Mouse (Mus musculus) neural tube, embryonic 14.5 days (tissue): ENCODE data around the gene Ppm1h. TPM values are rescaled to one million over a fixed set of nuclear protein-coding genes. Genes with fewer than 3 reads are reported as not detected.
A peak's percentile ranks its signal among the peaks of the same experiment; 100 is the strongest.

Experiments
- ATAC-seq: fragments of 200-750 bp; cut with Nextera tagmentation; 2 replicates; pipeline ENCODE4 v1.8.0; 2017; ENCODE audit warnings: low read depth, mild to moderate bottlenecking, moderate TSS enrichment, moderate library complexity
- H3K27ac ChIP-seq: fragments of 300-500 bp; sonication (generic); 2 replicates; pipeline ENCODE4 v1.5.1; 2014; ENCODE audit warnings: low read depth, mild to moderate bottlenecking, control low read depth, low read length, moderate library complexity, mixed read lengths
- H3K27me3 ChIP-seq: fragments of 300-500 bp; sonication (generic); 2 replicates; pipeline ENCODE4 v1.6.1; 2014; ENCODE audit warnings: low read length; ENCODE audit not compliant: control insufficient read depth, insufficient read depth
- H3K36me3 ChIP-seq: fragments of 300-500 bp; sonication (generic); 2 replicates; pipeline ENCODE4 v1.6.1; 2014; ENCODE audit warnings: low read length, mixed read lengths; ENCODE audit not compliant: control insufficient read depth, insufficient read depth
- H3K4me1 ChIP-seq: fragments of 300-500 bp; sonication (generic); 2 replicates; pipeline ENCODE4 v1.6.1; 2014; ENCODE audit warnings: low read length; ENCODE audit not compliant: control insufficient read depth, insufficient read depth
- H3K4me2 ChIP-seq: fragments of 300-500 bp; sonication (generic); 2 replicates; pipeline ENCODE4 v1.6.1; 2014; ENCODE audit warnings: mild to moderate bottlenecking, low read depth, low read length, control low read depth
- H3K4me3 ChIP-seq: fragments of 300-500 bp; sonication (generic); 2 replicates; pipeline ENCODE4 v1.5.1; 2014; ENCODE audit warnings: low read depth, low read length, control low read depth, mixed read lengths
- H3K9ac ChIP-seq: fragments of 300-500 bp; sonication (generic); replicated peaks from 2 replicates; pipeline ENCODE4 v1.6.1; 2014; ENCODE audit warnings: low read depth, mild to moderate bottlenecking, control low read depth, low read length, mixed read lengths
- H3K9me3 ChIP-seq: fragments of 300-500 bp; sonication (generic); 2 replicates; pipeline ENCODE4 v1.6.1; 2016; ENCODE audit warnings: low read length; ENCODE audit not compliant: control insufficient read depth
- WGBS: fragments of 180-500 bp; shearing (Covaris S2); extraction: QIAGEN DNeasy Blood & Tissue Kit; methylation state at CpG from one replicate; pipeline ENCODE4 v1.1.7; 2014; 5-methylcytosine and 5-hydroxymethylcytosine counted together
- polyA plus RNA-seq: library from polyadenylated mRNA; unstranded; fragments of >200 nt; fragmentation: Nextera tagmentation; extraction: Ambion mirVana; gene quantifications from 2 replicates; pipeline ENCODE4 v1.2.1, GENCODE M21; 2014

The Ppm1h gene
- polyA plus RNA-seq, result 35.4 and 41.5 TPM in 2 replicates

DNA sequence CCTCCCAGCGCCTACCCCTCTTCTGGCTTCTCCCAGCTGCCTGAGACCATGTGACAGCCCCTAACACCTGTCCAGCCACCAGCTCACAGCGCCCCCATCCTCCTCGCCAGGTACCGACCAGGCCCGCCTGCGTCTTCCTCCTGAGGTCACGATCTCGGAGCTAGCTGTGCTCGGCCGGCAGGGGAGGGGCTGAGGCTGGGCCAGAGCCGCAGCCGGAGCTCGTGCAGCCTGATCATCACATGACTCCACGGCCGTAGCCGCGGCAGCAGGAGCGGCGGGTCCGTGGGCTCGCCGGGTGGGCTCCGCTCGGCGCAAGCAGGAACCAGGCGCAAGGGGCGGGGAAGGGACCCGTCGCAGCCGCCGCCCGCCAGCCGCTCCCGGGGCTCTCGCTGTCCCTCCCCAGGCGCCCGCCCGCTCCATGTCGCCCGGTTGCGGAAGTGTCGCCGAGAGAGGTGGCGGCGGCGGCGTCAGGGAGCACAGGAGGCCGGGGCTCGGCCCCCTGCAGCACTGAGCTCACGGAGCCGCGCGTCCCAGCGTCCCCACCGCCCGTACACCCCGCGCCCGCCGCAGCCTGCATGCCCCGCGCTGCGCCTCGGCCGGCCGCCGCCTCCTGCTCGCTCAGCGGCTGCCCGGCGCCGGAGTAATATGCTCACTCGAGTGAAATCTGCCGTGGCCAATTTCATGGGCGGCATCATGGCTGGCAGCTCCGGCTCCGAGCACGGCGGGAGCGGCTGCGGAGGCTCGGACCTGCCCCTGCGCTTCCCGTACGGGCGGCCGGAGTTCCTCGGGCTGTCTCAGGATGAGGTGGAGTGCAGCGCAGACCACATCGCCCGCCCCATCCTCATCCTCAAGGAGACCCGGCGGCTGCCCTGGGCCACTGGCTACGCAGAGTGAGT lies at the start of gene Ppm1h:
TSS of gene Ppm1h (plus strand) at position 222 of the 896 bp plus-strand sequence.
- no peaks in the 10 kb centered on the region for H3K36me3 ChIP-seq
- H3K4me1 ChIP-seq, result no peaks in the 10 kb centered on the region
- H3K4me3 ChIP-seq, result peak within 1 kb of the TSS; percentile 81
- peak; percentile 86 for ATAC-seq
- H3K27ac ChIP-seq, result peak within 1 kb of the TSS; percentile 90
- WGBS, result under 1% methylated on average over 79 of the region's 94 CpGs
- H3K27me3 ChIP-seq, result no peaks in the 10 kb centered on the region
- H3K9ac ChIP-seq, result peak within 1 kb of the TSS; percentile 91
- H3K4me2 ChIP-seq, result peak within 1 kb of the TSS; percentile 96
- no peaks in the 10 kb centered on the region for H3K9me3 ChIP-seq

DNA sequence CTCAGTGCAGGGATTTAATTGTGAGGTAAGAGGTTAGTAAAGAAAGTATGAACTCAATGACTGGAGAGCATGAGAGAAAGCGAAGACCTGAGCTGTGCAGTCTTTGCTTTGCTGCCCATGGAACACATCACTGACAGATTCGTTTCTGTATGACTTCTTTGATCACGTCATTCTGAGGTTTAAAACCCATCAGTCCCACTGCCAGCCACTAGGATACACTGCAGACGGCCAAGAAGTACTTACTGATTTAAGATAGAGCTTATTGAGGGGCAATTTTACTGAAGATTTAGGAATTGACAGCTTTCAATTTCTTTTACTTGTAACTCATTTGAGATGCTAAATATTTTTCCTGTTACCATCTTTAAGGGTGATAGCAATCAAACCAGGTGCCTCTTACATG lies 49.6 kb upstream of the Ppm1h start:
- H3K4me3 ChIP-seq, result no peak overlapping the region
- no peak overlapping the region for H3K9ac ChIP-seq
- H3K4me1 ChIP-seq, result no peaks in the 10 kb centered on the region
- H3K27ac ChIP-seq, result no peak overlapping the region
- H3K36me3 ChIP-seq, result no peaks in the 10 kb centered on the region
- H3K27me3 ChIP-seq, result no peaks in the 10 kb centered on the region
- H3K9me3 ChIP-seq, result no peaks in the 10 kb centered on the region
- ATAC-seq, result no peak
- no peak overlapping the region for H3K4me2 ChIP-seq
- WGBS, result 72% methylated on average over 4 of the region's 4 CpGs

DNA sequence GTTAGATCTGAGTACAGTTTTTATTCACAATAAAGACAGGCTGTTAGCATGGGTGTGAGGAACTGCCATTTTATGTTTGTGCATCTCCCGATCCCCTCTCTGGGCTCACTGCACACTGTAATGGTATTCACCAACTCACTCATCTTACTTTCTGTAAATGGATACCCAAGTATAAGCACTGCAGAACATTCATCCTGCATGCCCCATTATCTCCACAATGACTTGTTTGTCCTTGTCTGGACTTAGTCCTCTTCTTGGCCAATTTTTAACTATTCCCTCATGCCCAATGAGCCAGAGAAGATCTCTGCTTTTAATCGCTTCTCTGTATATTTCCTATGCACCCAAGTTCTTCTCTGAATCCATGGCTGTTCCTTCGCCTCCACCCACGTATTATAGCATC lies 38.7 kb upstream of the Ppm1h start:
- no peak for ATAC-seq
- no peaks in the 10 kb centered on the region for H3K4me1 ChIP-seq
- H3K27me3 ChIP-seq, result no peaks in the 10 kb centered on the region
- no peak overlapping the region for H3K27ac ChIP-seq
- H3K9ac ChIP-seq, result no peak overlapping the region
- H3K9me3 ChIP-seq, result no peaks in the 10 kb centered on the region
- H3K4me2 ChIP-seq, result no peak overlapping the region
- H3K4me3 ChIP-seq, result no peak overlapping the region
- no peaks in the 10 kb centered on the region for H3K36me3 ChIP-seq
- 86% methylated on average over 4 of the region's 4 CpGs for WGBS

- no peaks in the 10 kb centered on the region for H3K36me3 ChIP-seq
Observed at GRCm38 (mm10) chr10:122641263-122641795, 37.2 kb upstream of the Ppm1h start.

DNA sequence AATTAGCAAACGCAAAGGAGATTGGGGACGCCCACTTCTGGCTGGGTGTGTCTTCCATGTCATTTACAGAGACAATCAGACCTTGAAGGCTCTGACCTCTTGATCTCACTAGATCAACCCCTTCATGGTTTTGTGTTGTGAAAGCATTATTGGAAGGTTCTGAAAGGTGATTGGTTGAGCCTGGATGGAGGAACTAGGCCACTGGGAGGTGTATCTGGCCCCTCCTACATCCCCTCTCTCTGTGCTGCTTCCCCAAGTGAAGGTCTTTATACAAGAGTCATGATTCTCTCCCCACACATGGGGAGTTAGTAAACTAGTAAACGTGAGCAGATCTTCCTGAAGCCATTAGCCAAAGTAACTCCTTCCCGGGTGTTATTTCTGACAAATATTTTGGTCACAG lies 36.4 kb upstream of the Ppm1h start:
- no peaks in the 10 kb centered on the region for H3K36me3 ChIP-seq
- H3K9ac ChIP-seq, result no peak overlapping the region
- H3K4me3 ChIP-seq, result no peak overlapping the region
- WGBS, result 92% methylated on average over 4 of the region's 4 CpGs
- H3K4me2 ChIP-seq, result no peak overlapping the region
- no peaks in the 10 kb centered on the region for H3K9me3 ChIP-seq
- H3K27ac ChIP-seq, result no peak overlapping the region
- H3K27me3 ChIP-seq, result no peaks in the 10 kb centered on the region
- H3K4me1 ChIP-seq, result no peaks in the 10 kb centered on the region
- no peak for ATAC-seq

More at GRCm38 (mm10) chr10:122641263-122641795, 37.2 kb upstream of the Ppm1h start:
- Histone ChIP-seq H3K9me3 (no peaks in the 10 kb centered on the region), H3K9ac (no peak overlapping the region), H3K4me1 (no peaks in the 10 kb centered on the region), H3K27me3 (no peaks in the 10 kb centered on the region), H3K4me2 (no peak overlapping the region), H3K27ac (no peak overlapping the region), H3K4me3 (no peak overlapping the region)
- no peak for ATAC-seq
- WGBS, result 90% methylated on average over 8 of the region's 8 CpGs

DNA sequence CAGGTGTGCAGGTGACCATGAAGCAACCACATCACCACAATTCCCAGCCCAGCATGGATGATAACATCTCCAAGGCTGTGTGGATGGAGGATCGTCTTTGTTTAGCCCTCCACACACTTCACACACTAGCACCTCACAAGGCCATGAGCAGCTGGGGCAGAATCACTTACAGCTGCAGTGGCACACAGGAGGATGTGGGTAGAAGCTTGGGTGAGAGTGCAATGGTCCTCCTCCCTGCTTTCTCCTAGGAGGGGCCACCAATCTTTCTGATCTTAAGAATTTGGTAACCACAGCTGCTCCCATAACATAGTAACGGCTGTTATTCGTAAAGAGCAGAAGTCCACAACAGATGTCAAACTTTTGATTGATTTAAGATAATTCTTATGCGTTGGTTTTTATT lies 26.6 kb upstream of the Ppm1h start:
- Histone ChIP-seq H3K9me3 (no peaks in the 10 kb centered on the region), H3K27ac (no peak overlapping the region), H3K9ac (no peak overlapping the region), H3K27me3 (no peaks in the 10 kb centered on the region), H3K36me3 (no peaks in the 10 kb centered on the region), H3K4me2 (no peak overlapping the region), H3K4me3 (no peak overlapping the region), H3K4me1 (no peaks in the 10 kb centered on the region)
- 92% methylated on average over 4 of the region's 4 CpGs for WGBS
- ATAC-seq, result no peak

GRCm38 (mm10) chr10:122652578-122652977 lies 26.0 kb upstream of the Ppm1h start:
- Histone ChIP-seq H3K4me2 (no peak overlapping the region), H3K9me3 (no peaks in the 10 kb centered on the region), H3K4me3 (no peak overlapping the region), H3K4me1 (no peaks in the 10 kb centered on the region), H3K27me3 (no peaks in the 10 kb centered on the region), H3K36me3 (no peaks in the 10 kb centered on the region), H3K27ac (no peak overlapping the region), H3K9ac (no peak overlapping the region)
- WGBS, result 90% methylated on average over 1 of the region's 1 CpGs
- no peak for ATAC-seq

- H3K36me3 ChIP-seq, result no peaks in the 10 kb centered on the region
- no peaks in the 10 kb centered on the region for H3K27me3 ChIP-seq
- no peak overlapping the region for H3K9ac ChIP-seq
- H3K27ac ChIP-seq, result no peak overlapping the region
- H3K4me3 ChIP-seq, result no peak overlapping the region
- WGBS, result 100% methylated on average over 1 of the region's 1 CpGs
- H3K9me3 ChIP-seq, result no peaks in the 10 kb centered on the region
- H3K4me1 ChIP-seq, result no peaks in the 10 kb centered on the region
- no peak for ATAC-seq
- no peak overlapping the region for H3K4me2 ChIP-seq
Observed at GRCm38 (mm10) chr10:122665652-122666051, 12.9 kb upstream of the Ppm1h start.

DNA sequence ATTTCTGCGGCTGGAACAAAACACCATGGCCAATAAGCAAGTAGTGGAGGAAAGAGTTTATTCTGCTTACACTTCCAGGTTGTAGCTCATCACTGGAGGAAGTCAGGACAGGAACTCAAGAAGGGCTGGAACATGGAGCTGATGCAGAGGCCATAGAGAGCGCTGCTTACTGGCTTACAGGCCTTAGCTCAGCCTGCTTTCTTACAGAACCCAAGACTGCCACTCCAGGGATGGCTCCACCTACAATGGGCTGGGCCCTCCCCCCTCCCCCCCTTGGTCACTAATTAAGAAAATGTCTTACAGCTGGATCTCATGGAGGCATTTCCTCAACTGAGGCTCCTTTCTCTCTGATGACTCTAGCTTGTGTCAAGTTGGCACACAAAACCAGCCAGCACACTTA lies 7.3 kb upstream of the Ppm1h start:
- no peak for ATAC-seq
- H3K4me1 ChIP-seq, result no peaks in the 10 kb centered on the region
- H3K4me3 ChIP-seq, result no peak overlapping the region
- H3K36me3 ChIP-seq, result no peaks in the 10 kb centered on the region
- WGBS, result 80% methylated on average over 2 of the region's 2 CpGs
- H3K27ac ChIP-seq, result no peak overlapping the region
- H3K4me2 ChIP-seq, result no peak overlapping the region
- no peak overlapping the region for H3K9ac ChIP-seq
- H3K9me3 ChIP-seq, result no peaks in the 10 kb centered on the region
- no peaks in the 10 kb centered on the region for H3K27me3 ChIP-seq
